Mouse (Mus musculus) heart, adult 8-10 months (tissue): ENCODE data around the gene Ccsap. TPM values are rescaled to one million over a fixed set of nuclear protein-coding genes. Genes with fewer than 3 reads are reported as not detected.

Experiments
- DNase-seq: peaks from one replicate; pipeline ENCODE4 v3.0.0; 2022; ENCODE audit warnings: low spot score
- total RNA-seq, 4 experiments: library from RNA; stranded (reverse); gene quantifications; 2 replicates each; pipeline ENCODE4 v1.2.4; 2022

Ccsap gene
- 1 to 10 TPM in 1 of 4 experiments, under 1 TPM in 3; 0.44 to 1.4 (median 0.87) TPM for total RNA-seq

DNA sequence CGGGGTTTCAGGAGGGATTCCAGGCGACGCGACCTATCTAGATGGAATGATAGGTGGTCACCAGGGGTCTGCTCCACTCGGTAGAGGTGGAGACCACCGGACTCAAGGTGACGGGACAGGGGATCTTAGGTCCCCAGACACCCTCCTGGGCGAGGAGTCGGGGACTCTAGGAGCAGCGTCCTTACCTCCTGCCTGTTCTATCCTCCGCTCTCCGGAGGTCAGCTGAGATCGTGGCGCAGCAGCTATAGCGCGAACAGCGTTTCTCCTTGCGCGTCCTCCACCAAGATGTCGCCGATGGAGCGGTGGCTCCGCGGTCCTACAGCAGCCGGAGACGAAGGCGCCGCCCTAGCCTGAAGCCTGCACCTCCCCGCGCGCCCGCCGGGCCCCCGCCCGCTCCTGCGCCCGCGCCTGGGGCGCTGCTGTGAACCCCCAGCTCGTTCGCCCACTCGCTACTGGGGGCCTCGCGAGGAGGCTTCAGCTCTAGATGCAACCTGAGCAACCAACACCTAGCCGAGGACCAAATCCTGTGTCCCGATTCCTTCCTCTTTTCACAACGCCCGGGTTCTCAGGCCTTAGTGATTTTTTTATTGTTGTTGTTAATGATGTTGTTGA, at the start of gene Ccsap:
TSS of gene Ccsap (minus strand) at position 562 of the 612 bp plus-strand sequence.
- DNase-seq, result no peak

DNA sequence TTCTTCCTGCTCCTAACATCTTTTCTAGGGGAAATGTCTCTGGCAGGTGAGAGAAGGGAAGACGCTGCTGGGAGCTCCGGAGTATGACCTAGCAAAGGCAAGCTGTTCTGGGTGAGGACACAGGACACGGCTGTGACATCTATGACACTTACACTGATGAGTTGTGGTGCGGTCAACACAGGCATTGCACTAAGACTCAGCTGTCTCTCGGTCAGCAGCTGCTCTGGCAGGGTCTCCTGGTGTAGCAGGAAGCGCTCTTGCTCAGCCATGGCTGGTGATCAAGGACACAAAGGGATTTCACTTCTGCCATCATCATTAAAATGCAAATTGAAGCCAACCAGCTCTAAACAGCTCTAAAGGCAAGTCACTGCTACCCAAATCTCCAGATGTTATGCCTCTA, 47.6 kb upstream of the Ccsap start:
- DNase-seq, result no peak

DNA sequence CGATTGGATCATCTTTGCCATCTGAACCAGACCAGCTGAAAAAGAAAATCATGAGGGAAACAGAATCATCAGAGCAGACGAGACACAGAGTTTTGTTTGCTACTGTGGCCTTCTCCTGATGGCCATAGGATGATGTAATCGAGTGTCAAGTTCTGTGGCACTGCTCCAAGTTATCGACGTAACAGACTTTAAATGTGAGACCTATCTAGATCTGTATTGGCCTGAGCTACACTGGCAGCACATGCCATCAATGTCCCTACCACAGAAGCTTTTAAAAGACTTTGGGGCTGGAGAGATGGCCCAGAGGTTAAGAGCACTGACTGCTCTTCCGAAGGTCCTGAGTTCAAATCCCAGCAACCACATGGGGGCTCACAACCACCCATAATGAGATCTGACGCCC, 42.6 kb upstream of the Ccsap start:
- DNase-seq, result no peak

DNA sequence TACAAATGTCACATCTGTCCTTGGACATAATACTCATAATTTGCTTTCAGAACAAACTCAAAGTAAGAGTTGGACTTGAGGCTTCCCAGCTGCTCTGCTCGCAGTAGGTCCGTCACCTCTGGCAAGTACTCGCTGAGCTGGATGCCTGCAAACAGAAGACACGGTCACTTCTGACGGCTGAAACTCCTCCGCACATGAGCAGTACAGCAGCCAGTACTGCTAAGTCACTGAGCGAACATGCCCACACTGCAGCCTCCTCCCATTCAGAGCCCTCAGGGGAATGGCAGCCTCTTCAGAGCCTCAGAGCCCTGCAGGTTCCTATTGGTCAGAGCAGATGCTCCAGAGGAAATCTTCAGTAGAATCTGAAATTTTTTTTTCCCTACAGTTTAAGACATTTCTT, 39.4 kb upstream of the Ccsap start:
- DNase-seq, result no peak

DNA sequence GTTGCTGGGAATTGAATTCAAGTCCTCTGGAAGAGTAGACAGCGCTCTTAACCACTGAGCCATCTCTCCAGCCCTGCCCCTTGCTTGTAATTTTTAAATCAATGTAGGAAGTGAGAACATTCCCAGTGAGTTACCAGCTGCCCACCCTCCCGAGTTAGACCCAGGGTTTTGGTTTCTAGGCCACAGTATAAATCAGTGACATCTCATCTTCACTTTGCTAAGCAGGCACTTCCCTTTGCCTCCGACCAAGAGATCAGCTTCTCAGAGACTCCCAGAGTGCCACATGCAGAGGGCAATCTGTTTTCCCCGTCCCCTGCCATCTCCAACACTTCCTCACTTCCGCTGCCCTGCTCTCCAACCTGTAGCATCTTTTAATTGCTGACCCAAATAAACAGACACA, 38.6 kb upstream of the Ccsap start:
- no peak for DNase-seq

DNA sequence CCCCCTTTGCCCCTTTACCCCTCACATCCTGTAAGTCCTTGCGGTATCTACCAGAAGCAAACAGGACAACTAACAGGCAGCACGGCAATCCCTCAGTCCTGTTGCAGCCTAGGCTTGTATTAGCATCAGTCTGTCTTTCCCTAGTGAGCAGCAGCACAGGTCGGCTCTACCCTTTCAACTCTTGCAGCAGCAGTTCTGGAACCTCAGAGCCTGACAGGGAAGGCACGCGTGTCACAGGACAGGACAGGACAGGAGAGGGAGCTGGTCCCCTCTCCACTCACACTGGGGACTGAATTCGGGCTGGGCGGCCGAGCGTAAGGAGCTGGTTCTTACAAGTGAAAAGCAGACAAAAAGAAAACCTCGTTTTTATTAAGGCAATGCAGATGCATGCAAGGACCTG, 36.8 kb upstream of the Ccsap start:
- no peak for DNase-seq

DNA sequence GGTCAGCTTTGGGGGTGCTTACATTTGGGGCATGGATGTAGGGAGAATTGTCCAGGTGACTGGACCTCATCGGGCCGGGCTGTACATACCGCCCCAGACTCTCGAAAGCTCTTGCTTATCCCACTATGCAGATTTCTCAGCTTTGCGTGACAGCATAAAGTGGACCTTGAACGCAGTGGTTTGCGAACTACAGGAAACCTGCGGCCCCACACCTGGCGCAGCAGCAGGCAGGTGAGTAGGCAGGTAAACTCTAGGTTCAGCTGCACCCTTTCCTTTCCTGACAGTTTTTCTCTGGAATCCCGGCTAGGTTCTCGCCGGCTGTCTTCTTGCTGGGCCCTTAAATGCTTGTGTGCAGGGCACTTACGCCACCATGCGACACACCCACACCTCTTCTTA, 36.4 kb upstream of the Ccsap start:
- no peak for DNase-seq

DNA sequence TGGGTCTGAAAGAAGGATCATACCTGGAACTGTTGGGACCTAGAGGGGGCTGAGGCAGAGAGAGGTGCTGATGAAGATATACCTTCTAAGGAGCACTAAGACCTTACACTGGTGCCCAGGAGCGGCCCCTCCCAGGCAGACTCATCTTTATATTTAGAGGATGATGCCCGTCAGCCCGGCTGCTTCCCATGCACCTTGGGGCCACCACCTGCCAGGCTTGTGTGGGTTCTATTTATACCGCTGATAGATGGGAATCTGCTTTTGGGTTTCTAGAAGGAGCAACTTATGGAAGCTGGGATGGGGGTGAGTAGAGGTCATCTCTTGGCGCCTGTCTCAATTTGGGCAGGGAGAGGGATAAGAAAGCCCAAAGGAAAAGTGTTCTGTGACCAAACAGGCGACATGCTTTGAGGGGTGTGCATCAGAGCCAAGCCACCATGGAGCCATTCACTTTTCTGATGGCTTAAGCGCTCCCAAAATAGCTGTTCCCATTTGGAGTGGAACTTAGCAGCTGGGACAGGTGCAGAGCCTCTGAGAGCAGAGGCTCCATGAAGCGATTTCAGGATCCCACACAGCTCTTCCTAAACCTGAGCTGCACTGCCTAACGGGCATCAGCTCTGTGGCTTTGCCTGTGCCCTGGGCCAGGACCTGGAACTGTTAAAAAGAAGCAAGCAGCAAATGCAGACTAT, 35.8 kb upstream of the Ccsap start:
- DNase-seq, result no peak

DNA sequence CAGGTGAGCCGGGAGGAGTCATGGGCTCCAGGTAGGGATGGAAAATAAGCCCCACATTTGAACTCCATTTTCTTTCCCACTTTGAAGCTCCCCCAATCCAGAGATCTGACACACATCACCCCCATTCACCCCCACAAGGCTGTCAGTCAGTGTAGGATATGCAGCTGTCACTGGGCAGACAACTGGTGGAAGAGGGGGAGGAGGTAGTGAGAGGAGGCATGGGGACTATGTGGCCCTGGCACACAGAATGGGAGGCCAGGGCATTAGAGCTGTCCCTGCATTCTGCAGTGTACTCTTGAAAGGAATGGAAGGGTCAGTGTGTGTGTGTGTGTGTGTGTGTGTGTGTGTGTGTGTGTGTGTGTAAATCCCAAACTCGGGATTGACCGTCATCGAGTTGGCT, 35.2 kb upstream of the Ccsap start:
- DNase-seq, result no peak

DNA sequence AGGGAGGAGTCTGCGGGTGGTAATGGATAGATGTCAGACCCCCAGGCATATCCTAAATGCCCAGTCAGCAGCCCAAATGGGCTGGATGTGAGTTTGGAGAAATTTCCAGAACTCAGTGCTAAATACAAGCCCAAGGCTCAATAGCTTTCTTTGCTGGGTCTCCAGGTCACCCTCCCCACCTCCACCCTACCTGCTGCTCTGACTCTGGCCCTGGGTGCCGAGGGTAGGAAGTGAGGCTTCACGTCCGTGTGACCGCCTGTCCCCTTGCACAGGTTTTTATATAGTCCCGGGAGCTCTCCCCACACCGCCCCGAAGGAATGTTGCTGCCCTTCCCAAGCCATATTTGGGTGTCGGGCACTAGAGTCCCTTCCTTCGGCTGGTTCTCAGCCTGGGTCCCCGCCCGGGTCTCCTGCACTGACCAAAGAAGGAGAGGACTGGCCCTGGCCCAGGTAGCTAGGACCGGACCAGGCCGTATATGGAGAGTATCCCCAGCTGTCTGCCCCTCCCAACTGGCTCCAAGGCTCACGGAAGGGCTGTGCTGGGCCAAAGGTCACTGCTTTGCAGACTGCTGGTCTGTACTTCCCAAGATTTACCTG, 34.6 kb upstream of the Ccsap start, which contains the start of gene Acta1:
TSS of gene Acta1 (minus strand) at position 250 of the 596 bp plus-strand sequence.
- DNase-seq, result peak; percentile 4

DNA sequence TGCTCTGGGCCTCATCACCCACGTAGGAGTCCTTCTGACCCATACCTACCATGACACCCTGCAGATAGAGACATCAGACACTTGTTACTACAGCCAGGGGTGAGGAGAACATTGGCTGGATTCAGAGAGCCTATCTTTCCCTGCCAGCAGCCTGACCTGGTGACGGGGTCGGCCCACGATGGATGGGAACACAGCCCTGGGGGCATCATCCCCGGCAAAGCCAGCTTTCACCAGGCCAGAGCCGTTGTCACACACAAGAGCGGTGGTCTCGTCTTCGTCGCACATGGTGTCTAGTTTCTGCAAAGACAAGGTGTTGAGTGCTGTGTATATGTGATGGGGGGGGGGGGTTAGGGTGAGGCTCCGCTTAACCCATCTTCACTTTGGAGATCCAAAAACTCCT, 33.4 kb upstream of the Ccsap start:
- DNase-seq, result no peak

DNA sequence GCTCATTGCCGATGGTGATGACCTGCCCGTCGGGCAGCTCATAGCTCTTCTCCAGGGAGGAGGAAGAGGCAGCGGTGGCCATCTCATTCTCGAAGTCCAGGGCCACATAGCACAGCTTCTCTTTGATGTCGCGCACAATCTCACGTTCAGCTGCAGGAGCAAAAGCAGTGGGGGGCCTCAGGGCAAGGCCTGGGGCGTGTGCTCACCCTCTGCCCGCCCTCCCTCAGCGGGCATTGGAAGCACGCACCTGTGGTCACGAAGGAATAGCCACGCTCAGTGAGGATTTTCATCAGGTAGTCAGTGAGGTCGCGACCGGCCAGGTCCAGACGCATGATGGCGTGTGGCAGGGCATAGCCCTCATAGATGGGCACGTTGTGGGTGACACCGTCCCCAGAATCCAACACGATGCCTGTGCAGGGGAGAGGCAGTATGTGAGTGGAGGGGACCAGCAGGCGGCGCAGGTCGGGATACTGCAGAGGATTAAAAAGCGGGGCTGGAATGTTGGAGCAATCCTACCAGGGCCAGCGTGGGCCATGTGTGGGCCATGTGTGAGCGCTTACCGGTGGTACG, 32.7 kb upstream of the Ccsap start:
- no peak for DNase-seq

DNA sequence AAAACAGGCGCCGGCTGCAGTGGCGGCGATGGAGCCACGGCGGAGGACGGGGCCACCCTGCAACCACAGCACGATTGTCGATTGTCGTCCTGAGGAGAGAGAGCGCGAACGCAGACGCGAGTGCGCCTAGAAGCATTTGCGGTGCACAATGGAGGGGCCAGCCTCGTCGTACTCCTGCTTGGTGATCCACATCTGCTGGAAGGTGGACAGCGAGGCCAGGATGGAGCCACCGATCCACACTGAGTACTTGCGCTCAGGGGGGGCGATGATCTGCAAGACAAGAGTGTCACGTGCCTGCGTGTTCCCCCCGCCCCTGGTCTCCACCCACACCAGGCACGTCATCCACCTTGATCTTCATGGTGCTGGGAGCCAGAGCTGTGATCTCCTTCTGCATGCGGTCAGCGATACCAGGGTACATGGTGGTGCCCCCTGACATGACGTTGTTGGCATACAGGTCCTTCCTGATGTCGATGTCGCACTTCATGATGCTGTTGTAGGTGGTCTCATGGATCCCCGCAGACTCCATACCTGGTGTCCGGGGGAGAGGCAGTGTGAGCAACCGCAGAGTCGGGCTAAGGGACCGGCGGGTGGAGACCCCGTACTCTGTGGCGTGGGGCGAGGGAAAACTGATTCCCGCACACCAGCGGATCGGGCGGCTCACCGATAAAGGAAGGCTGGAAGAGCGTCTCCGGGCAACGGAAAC, 32.0 kb upstream of the Ccsap start:
- DNase-seq, result no peak

DNA sequence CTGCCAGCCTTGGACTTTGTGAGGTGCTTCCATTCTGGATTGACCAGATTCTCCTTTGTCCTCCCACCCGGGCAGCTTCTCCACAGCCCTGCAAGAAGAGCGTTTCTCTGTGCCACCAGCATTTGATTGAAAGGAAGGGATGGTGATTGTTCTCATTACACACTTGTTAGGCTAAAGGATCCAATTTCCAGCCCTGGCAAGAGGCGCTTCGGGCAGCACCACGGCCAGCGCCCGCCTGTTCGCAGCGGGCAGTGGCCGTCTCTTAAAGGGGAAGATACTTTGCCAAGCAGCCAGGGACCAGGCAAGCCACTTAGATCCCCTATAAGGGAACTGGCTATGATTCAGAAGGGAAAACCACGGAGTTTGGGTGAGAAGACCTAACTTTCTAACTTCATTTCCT, 31.3 kb upstream of the Ccsap start:
- DNase-seq, result peak; percentile 7

DNA sequence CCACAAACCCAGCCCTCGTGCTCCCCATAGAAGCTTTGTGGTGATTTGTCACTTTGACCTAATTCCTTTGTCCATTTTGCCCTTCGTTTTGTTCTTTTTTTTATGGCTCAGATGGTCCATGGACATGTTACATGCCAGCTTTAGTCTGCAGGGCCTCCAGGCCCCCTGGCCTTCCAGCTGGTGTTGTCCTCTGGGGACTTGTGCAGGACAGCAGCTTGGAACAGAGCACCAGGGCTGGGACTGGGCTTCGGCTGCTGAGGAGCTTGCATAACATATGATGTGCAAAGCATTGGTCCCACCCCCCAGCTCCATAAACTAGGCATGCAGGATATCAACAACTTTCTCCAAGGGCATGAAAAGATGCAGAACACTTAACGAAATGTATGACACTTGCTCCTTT, 29.8 kb upstream of the Ccsap start:
- no peak for DNase-seq

DNA sequence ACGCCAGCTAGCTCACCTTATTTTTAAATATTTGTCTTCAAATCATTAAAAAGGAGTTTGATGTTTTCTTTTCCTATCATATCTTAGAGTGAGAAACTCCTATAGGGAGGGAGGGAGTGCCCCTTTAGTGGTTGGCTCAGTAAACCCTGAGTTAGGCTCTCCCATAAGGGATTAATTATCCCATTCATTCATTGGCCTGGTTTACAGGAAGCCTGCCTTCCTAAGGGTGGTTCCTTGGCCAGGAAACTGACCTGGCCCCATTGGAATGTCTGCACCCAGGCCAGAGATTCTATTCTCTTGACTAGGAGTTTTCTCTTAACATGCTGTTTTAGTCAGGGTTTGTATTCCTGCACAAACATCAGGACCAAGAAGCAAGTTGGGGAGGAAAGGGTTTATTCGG, 27.9 kb upstream of the Ccsap start:
- no peak for DNase-seq

DNA sequence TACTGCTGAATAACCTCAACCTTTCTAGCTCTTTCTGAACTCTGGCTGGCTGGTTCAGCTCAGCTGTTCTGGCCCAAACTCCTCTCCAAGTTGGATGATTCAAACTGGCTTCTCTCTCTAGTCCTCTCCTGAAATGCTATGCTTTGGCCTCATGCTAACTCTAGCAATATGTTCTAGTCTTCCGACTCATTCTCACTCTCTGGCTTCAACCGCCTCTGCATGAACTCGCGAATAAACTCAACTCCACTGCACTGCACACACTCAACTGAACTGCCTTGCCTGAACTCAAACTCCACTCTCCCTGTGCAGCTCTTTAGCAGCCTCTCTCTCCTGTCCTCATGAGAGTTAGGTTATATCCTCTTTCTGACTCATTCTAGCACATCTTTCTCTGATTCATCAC, 27.2 kb upstream of the Ccsap start:
- no peak for DNase-seq

DNA sequence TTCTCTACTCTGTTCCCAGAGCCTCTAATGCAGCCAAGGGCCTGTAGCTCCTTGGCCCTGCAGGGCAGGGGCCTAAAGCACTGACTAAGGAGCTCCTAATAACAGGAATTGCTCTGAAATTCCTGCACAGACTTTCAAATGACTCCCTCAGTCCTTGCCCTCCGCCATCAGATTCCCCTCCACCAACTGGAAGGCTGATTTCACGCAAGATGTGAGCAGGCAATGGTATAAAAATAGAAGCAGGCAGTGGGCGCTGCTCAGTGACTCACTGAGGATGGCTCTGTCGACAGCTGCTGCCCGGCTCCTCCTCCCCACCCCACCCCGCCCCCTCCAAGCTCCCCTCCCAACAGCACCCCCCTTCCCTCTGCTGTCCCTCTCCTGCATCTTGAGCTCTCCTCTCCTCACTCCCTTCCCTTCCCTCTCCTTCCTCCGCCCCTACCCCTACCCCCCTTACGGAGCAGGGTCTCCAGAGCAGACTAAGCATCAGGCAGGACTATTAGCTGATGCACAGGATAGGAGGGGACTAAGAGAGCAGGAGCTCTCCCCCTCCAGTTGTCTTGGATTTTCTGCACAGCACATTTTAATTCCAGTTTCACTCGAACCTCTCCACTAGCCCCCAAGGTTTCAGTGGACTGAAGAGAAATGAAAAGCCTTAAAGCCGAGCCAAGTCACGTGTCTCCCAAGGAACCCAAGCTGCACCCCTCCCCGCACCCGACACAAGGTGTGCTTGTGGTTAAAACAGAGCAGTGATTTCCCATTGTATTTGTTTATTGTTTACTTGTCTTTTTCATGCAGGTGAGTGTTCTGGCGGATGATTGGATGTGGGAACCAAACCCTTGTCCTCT, 24.9 kb upstream of the Ccsap start:
- no peak for DNase-seq

DNA sequence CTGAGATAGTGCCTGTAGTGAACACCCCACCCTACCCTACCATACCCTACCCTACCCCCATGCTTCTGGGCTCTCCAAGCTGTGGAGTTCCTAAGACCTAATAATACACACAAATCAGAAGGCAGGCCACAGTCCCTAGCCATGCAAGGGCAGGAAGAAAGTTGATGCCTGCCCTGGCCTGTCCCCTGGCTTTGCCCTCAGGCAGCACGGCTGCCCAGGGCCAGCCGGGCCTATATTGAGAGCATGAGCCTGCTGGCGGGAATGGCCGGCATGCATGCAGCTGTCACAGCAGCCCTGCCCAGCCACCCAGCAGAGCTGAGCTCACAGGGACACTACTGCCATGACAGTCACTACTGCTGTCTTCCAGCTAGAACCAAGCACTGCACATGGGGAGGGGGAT, 23.1 kb upstream of the Ccsap start:
- no peak for DNase-seq

DNA sequence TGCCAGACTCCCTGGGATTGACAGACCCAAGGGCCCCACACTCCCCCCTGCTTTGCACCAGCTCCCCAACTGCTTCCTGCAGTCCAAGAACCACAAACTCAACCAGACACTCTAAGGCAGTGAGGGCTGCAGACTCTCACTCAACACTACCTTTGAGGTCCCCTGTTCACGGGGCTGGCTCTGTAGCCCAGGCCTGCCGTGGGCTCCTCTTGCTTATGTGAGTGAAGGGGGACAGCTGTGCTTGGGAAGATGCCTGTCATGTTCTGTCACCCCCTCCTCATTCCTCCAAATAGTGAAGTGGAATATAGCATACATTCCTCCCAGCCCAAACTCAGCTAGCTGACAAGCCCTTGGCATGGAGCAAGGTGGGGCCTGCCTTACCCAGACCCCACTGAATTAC, 22.4 kb upstream of the Ccsap start:
- no peak for DNase-seq

DNA sequence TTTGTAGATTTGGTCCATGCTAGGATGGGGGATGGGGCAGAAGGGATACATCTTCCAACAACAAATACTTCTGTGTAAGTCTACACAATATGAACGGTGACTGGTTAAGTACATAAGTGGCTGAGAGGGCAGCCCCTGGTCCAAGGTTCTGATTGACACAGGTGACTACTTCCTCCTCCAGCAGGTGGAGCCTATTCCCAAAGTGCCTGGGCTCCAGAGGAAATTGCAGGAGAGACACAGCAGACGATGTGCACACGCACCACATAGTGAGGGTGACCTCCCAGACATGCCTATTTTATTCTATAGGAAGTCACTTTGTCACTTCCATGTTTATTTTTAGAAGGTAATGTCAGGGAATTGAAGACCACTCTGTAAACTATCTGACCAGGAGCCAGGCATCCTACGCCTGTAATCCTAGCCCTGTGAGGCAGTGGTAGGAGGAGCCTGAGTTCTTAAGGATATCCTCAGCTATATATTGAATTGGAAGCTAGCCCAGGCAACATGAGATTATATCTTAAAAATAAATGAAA, 20.9 kb upstream of the Ccsap start:
- DNase-seq, result no peak
